Mouse (Mus musculus) heart, embryonic 12.5 days (tissue): ENCODE data around the gene Aifm3. TPM values are rescaled to one million over a fixed set of nuclear protein-coding genes. Genes with fewer than 3 reads are reported as not detected.

Experiments used
- ATAC-seq: fragments of 200-750 bp; cut with Nextera tagmentation; 2 replicates; pipeline ENCODE4 v1.8.0; 2017; ENCODE audit warnings: moderate TSS enrichment, moderate library complexity; ENCODE audit not compliant: insufficient number of reproducible peaks, low FRiP score
- H3K27ac ChIP-seq: fragments of 300-500 bp; sonication (generic); 2 replicates; pipeline ENCODE4 v1.5.1; 2016; ENCODE audit warnings: mild to moderate bottlenecking, moderate library complexity; ENCODE audit not compliant: poor library complexity, severe bottlenecking
- H3K27me3 ChIP-seq: fragments of 300-500 bp; sonication (generic); replicated peaks from 2 replicates; pipeline ENCODE4 v1.6.1; 2016; ENCODE audit warnings: mild to moderate bottlenecking, moderate library complexity
- H3K36me3 ChIP-seq: fragments of 300-500 bp; sonication (generic); 2 replicates; pipeline ENCODE4 v1.6.1; 2016; ENCODE audit warnings: mild to moderate bottlenecking, moderate library complexity
- H3K4me1 ChIP-seq: fragments of 300-500 bp; sonication (generic); replicated peaks from 2 replicates; pipeline ENCODE4 v1.6.1; 2016; ENCODE audit warnings: mild to moderate bottlenecking
- H3K4me2 ChIP-seq: fragments of 300-500 bp; sonication (generic); 2 replicates; pipeline ENCODE4 v1.6.1; 2016; ENCODE audit warnings: mild to moderate bottlenecking, moderate library complexity
- H3K4me3 ChIP-seq: fragments of 300-500 bp; sonication (generic); 2 replicates; pipeline ENCODE4 v1.5.1; 2016; ENCODE audit warnings: mild to moderate bottlenecking
- H3K9ac ChIP-seq: fragments of 300-500 bp; sonication (generic); 2 replicates; pipeline ENCODE4 v1.6.1; 2016; ENCODE audit warnings: mild to moderate bottlenecking, moderate library complexity
- H3K9me3 ChIP-seq: fragments of 300-500 bp; sonication (generic); replicated peaks from 2 replicates; pipeline ENCODE4 v1.6.1; 2016; ENCODE audit warnings: mild to moderate bottlenecking, moderate library complexity
- WGBS: fragments of 180-500 bp; shearing (Covaris S2); methylation state at CpG from one replicate; pipeline ENCODE4 v1.1.7; 2016; 5-methylcytosine and 5-hydroxymethylcytosine counted together
- polyA plus RNA-seq: library from polyadenylated mRNA; unstranded; fragments of >200 nt; fragmentation: Nextera tagmentation; extraction: Ambion mirVana; gene quantifications from 2 replicates; pipeline ENCODE4 v1.2.1, GENCODE M21; 2016

Aifm3 gene
- polyA plus RNA-seq, 1 experiment from 2014 or later: 0.82 TPM

- no peak overlapping the region for H3K9ac ChIP-seq
- H3K36me3 ChIP-seq: peaks cover 30% of the 10 kb centered on the region
- no peak for ATAC-seq
Measured at GRCm38 (mm10) chr16:17475326-17475725, 14.1 kb upstream of the Aifm3 start.

GRCm38 (mm10) chr16:17478331-17478943 lies 11.0 kb upstream of the Aifm3 start:
- no peak overlapping the region for H3K4me3 ChIP-seq
- H3K4me1 ChIP-seq: 0 out of 2 replicates have a peak, but pooled peaks cover 3% of the 10 kb centered on the region
- no peak overlapping the region for H3K27ac ChIP-seq
- no peaks in the 10 kb centered on the region for H3K9me3 ChIP-seq
- WGBS: 82% methylated on average over 4 of the region's 4 CpGs
- no peak overlapping the region for H3K4me2 ChIP-seq
- no peak overlapping the region for H3K9ac ChIP-seq
- peaks cover 26% of the 10 kb centered on the region for H3K36me3 ChIP-seq
- H3K27me3 ChIP-seq: no peaks in the 10 kb centered on the region
- ATAC-seq: no peak

More at GRCm38 (mm10) chr16:17475326-17475725, 14.1 kb upstream of the Aifm3 start:
- no peak overlapping the region for H3K27ac ChIP-seq
- peaks cover 11% of the 10 kb centered on the region for H3K4me1 ChIP-seq
- no peaks in the 10 kb centered on the region for H3K9me3 ChIP-seq
- H3K27me3 ChIP-seq: no peaks in the 10 kb centered on the region
- H3K4me2 ChIP-seq: no peak overlapping the region
- WGBS: 88% methylated on average over 4 of the region's 4 CpGs
- no peak overlapping the region for H3K4me3 ChIP-seq

GRCm38 (mm10) chr16:17481465-17481864 lies 7.9 kb upstream of the Aifm3 start:
- WGBS: 69% methylated on average over 2 of the region's 2 CpGs
- H3K27ac ChIP-seq: no peak overlapping the region
- no peaks in the 10 kb centered on the region for H3K9me3 ChIP-seq
- H3K27me3 ChIP-seq: no peaks in the 10 kb centered on the region
- no peak overlapping the region for H3K4me3 ChIP-seq
- ATAC-seq: no peak
- H3K9ac ChIP-seq: no peak overlapping the region
- peaks cover 21% of the 10 kb centered on the region for H3K4me1 ChIP-seq
- H3K36me3 ChIP-seq: peaks cover 42% of the 10 kb centered on the region
- no peak overlapping the region for H3K4me2 ChIP-seq

- Histone ChIP-seq H3K4me3 (no peak overlapping the region), H3K27ac (peak overlapping the region; percentile 59; the same call in 1 of the 2 replicates), H3K9me3 (no peaks in the 10 kb centered on the region), H3K9ac (no peak overlapping the region), H3K36me3 (peaks cover 41% of the 10 kb centered on the region), H3K4me1 (peaks cover 50% of the 10 kb centered on the region), H3K27me3 (peaks cover 20% of the 10 kb centered on the region), H3K4me2 (no peak overlapping the region)
- ATAC-seq: peak; percentile 70
- WGBS: 19% methylated on average over 3 of the region's 3 CpGs
Measured at GRCm38 (mm10) chr16:17486505-17486904, 2.9 kb upstream of the Aifm3 start.

GRCm38 (mm10) chr16:17488478-17489468 lies 638 bp upstream of the Aifm3 start:
- H3K4me2 ChIP-seq: peak overlapping the region; percentile 96
- WGBS: 47% methylated on average over 14 of the region's 14 CpGs
- no peak overlapping the region for H3K27ac ChIP-seq
- H3K27me3 ChIP-seq: peaks cover 24% of the 10 kb centered on the region
- H3K36me3 ChIP-seq: peaks cover 27% of the 10 kb centered on the region
- H3K4me3 ChIP-seq: peak overlapping the region; percentile 60
- H3K9me3 ChIP-seq: no peaks in the 10 kb centered on the region
- H3K9ac ChIP-seq: peak overlapping the region; percentile 79; the same call in 1 of the 2 replicates
- ATAC-seq: 0 out of 2 replicates have a peak, but pooled peaks have one; percentile 20
- H3K4me1 ChIP-seq: peaks cover 46% of the 10 kb centered on the region

- H3K9me3 ChIP-seq: no peaks in the 10 kb centered on the region
- 75% methylated on average over 5 of the region's 5 CpGs for WGBS
- H3K4me2 ChIP-seq: no peak overlapping the region
- no peak overlapping the region for H3K4me3 ChIP-seq
- ATAC-seq: no peak
- peaks cover 7% of the 10 kb centered on the region; the same call in 1 of the 2 replicates for H3K36me3 ChIP-seq
- no peak overlapping the region for H3K9ac ChIP-seq
- H3K27ac ChIP-seq: no peak overlapping the region
- H3K4me1 ChIP-seq: peaks cover 32% of the 10 kb centered on the region
- H3K27me3 ChIP-seq: peaks cover 24% of the 10 kb centered on the region
Measured at GRCm38 (mm10) chr16:17491154-17491553, 1.7 kb downstream of the Aifm3 start.

GRCm38 (mm10) chr16:17491896-17492561 lies 2.6 kb downstream of the Aifm3 start:
- Histone ChIP-seq H3K27me3 (peaks cover 24% of the 10 kb centered on the region), H3K4me3 (no peak overlapping the region), H3K9me3 (no peaks in the 10 kb centered on the region), H3K36me3 (peaks cover 7% of the 10 kb centered on the region; the same call in 1 of the 2 replicates), H3K9ac (no peak overlapping the region), H3K4me2 (no peak overlapping the region), H3K4me1 (peaks cover 35% of the 10 kb centered on the region), H3K27ac (no peak overlapping the region)
- 64% methylated on average over 5 of the region's 5 CpGs for WGBS
- no peak for ATAC-seq

GRCm38 (mm10) chr16:17496499-17497305 lies 7.3 kb downstream of the Aifm3 start:
- no peaks in the 10 kb centered on the region for H3K9me3 ChIP-seq
- WGBS: 49% methylated on average over 2 of the region's 2 CpGs
- ATAC-seq: 0 out of 2 replicates have a peak, but pooled peaks have one; percentile 30
- no peaks in the 10 kb centered on the region for H3K36me3 ChIP-seq
- peaks cover 3% of the 10 kb centered on the region for H3K27me3 ChIP-seq
- H3K4me2 ChIP-seq: no peak overlapping the region
- no peak overlapping the region for H3K27ac ChIP-seq
- no peak overlapping the region for H3K4me3 ChIP-seq
- H3K9ac ChIP-seq: no peak overlapping the region
- H3K4me1 ChIP-seq: peaks cover 13% of the 10 kb centered on the region

GRCm38 (mm10) chr16:17499249-17499883 lies 10.0 kb downstream of the Aifm3 start:
- Histone ChIP-seq H3K4me1 (peaks cover 20% of the 10 kb centered on the region), H3K36me3 (no peaks in the 10 kb centered on the region), H3K9me3 (no peaks in the 10 kb centered on the region), H3K9ac (no peak overlapping the region), H3K4me3 (no peak overlapping the region), H3K27me3 (peaks cover 10% of the 10 kb centered on the region; the same call in 1 of the 2 replicates), H3K27ac (no peak overlapping the region), H3K4me2 (no peak overlapping the region)
- 33% methylated on average over 10 of the region's 10 CpGs for WGBS
- peak; percentile 46; the same call in 1 of the 2 replicates for ATAC-seq

- no peaks in the 10 kb centered on the region for H3K9me3 ChIP-seq
- peaks cover 16% of the 10 kb centered on the region for H3K27me3 ChIP-seq
- 70% methylated on average over 4 of the region's 4 CpGs for WGBS
- H3K9ac ChIP-seq: no peak overlapping the region
- H3K27ac ChIP-seq: no peak overlapping the region
- ATAC-seq: no peak
- H3K4me1 ChIP-seq: peaks cover 12% of the 10 kb centered on the region
- H3K4me3 ChIP-seq: no peak overlapping the region
- no peaks in the 10 kb centered on the region for H3K36me3 ChIP-seq
- H3K4me2 ChIP-seq: no peak overlapping the region
Measured at GRCm38 (mm10) chr16:17502681-17503080, 13.3 kb downstream of the Aifm3 start.
